Mouse (Mus musculus) kidney, embryonic 16.5 days (tissue): ENCODE measurements at regions not wholly inside any gene's neighbourhood (a gene's known extent, or its start where the extent isn't known, plus 50 kb on each side); places are given as distances from the start of the nearest gene placed in this dataset.

ENCODE experiments used
- ATAC-seq: fragments of 200-750 bp; cut with Nextera tagmentation; 2 replicates; pipeline ENCODE4 v1.8.0; 2017; ENCODE audit warnings: moderate TSS enrichment; ENCODE audit not compliant: low FRiP score, low TSS enrichment
- H3K27ac ChIP-seq: fragments of 300-500 bp; sonication (generic); 2 replicates; pipeline ENCODE4 v1.5.1; 2014; ENCODE audit warnings: low read length
- H3K27me3 ChIP-seq: fragments of 300-500 bp; sonication (generic); 2 replicates; pipeline ENCODE4 v1.6.1; 2014; ENCODE audit warnings: low read length, control low read depth, mixed read lengths; ENCODE audit not compliant: insufficient read depth
- H3K36me3 ChIP-seq: fragments of 300-500 bp; sonication (generic); 2 replicates; pipeline ENCODE4 v1.6.1; 2014; ENCODE audit warnings: low read length, control low read depth, mixed read lengths; ENCODE audit not compliant: insufficient read depth
- H3K4me1 ChIP-seq: fragments of 300-500 bp; sonication (generic); 2 replicates; pipeline ENCODE4 v1.6.1; 2014; ENCODE audit warnings: low read length, control low read depth, mixed read lengths; ENCODE audit not compliant: insufficient read depth
- H3K4me2 ChIP-seq: fragments of 300-500 bp; sonication (generic); replicated peaks from 2 replicates; pipeline ENCODE4 v1.6.1; 2014; ENCODE audit warnings: low read depth, low read length
- H3K4me3 ChIP-seq: fragments of 300-500 bp; sonication (generic); 2 replicates; pipeline ENCODE4 v1.5.1; 2014; ENCODE audit warnings: mild to moderate bottlenecking, low read length
- H3K9ac ChIP-seq: fragments of 300-500 bp; sonication (generic); replicated peaks from 2 replicates; pipeline ENCODE4 v1.6.1; 2014; ENCODE audit warnings: low read length
- H3K9me3 ChIP-seq: fragments of 300-500 bp; sonication (generic); 2 replicates; pipeline ENCODE4 v1.6.1; 2016; ENCODE audit warnings: low read length, control low read depth
- WGBS: fragments of 180-500 bp; shearing (Covaris S2); extraction: QIAGEN DNeasy Blood & Tissue Kit; methylation state at CpG from one replicate; pipeline ENCODE4 v1.1.7; 2014; 5-methylcytosine and 5-hydroxymethylcytosine counted together

- Histone ChIP-seq H3K4me3 (no peak overlapping the region), H3K4me2 (no peak overlapping the region), H3K36me3 (no peaks in the 10 kb centered on the region), H3K9me3 (no peaks in the 10 kb centered on the region), H3K4me1 (peaks cover 16% of the 10 kb centered on the region), H3K9ac (no peak overlapping the region), H3K27me3 (0 out of 2 replicates have a peak, but pooled peaks cover 3% of the 10 kb centered on the region), H3K27ac (no peak overlapping the region)
- WGBS = 77% methylated on average over 10 of the region's 10 CpGs
- no peak for ATAC-seq
These were observed 192.6 kb upstream of the Ankrd55 start for GRCm38 (mm10) chr13:112095595-112096139.

DNA sequence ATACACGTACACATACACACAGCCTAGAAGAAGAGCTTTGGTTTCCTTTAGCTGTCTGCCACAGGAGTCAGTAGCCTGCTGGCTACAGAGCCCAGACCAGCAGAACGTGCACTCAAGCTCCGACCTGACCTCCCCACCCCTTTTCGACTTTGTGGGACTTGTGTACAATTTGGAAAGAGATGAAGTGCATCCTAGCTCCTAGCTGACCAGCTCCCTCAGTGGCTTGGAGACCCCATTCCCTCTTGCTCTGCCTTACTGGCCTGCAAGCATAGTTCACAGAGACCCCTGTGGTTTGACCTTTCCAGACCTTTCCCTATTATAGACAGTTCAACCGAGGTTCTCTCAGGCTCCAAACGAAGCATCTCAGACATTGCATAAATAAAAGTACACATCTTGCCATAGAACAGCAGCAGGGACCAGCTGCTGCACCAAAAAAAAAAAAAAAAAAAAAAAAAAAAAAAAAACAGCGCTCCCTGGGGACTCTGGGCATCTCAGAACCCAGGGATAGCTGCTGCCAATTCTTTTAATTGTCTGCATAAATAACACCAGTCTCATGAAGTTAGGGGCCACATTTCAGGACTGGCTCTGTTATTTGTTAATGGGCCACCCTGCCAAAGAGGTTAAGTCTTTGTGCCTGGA, 188.2 kb upstream of the Ankrd55 start:
- peak; percentile 62 for ATAC-seq
- Histone ChIP-seq H3K27me3 (0 out of 2 replicates have a peak, but pooled peaks cover 3% of the 10 kb centered on the region), H3K4me3 (peak overlapping the region; percentile 59), H3K4me2 (peak overlapping the region; percentile 86), H3K9ac (peak overlapping the region; percentile 71), H3K9me3 (no peaks in the 10 kb centered on the region), H3K36me3 (no peaks in the 10 kb centered on the region), H3K4me1 (peaks cover 22% of the 10 kb centered on the region), H3K27ac (peak overlapping the region; percentile 91)
- WGBS = 47% methylated on average over 7 of the region's 7 CpGs

DNA sequence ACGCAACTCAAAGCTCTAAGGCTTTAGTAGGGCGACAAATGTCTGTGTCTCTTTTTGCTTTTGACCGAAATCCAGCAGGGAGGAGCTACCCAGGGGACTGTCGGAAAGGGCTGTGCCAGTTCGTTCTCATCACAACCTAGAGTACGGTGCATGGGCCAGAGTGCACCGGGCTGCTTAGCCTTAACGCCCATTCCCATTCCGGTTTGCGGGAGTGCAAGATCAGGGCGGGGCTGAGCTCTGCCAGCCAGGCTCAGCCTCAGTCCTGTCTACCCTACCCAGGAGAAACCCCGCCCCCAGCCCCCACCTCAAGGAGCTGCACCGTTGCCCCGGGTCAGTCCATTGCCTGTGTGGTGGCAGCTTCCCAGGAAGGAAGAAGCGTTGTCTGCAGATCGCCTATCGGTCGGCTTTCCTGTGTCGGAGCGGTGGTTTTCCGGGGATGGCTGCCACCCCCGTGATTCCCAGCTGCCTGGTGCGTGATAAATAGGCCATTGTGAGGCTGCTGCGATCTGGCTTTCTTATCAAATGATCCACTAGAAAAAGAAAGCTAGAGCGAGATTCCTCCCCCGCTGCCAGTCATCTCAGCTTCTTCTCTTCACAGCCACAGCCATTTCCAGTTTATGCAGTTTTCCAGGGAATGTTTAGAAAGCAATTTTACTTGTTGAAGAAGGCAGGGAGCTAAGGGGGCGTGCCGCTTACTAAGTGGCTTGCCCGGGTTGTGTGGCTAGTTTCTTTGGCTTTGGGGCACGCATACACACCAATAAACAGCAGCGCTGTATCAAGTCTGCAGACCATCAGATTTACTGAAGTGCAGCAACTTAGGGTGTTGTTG, 187.4 kb upstream of the Ankrd55 start:
- H3K27ac ChIP-seq = peak overlapping the region; percentile 91
- 0 out of 2 replicates have a peak, but pooled peaks cover 3% of the 10 kb centered on the region for H3K27me3 ChIP-seq
- H3K4me3 ChIP-seq = peak overlapping the region; percentile 59
- ATAC-seq = peak; percentile 94
- H3K4me1 ChIP-seq = peaks cover 22% of the 10 kb centered on the region
- 2% methylated on average over 31 of the region's 31 CpGs for WGBS
- H3K9me3 ChIP-seq = no peaks in the 10 kb centered on the region
- H3K36me3 ChIP-seq = no peaks in the 10 kb centered on the region
- peak overlapping the region; percentile 86 for H3K4me2 ChIP-seq
- peak overlapping the region; percentile 71 for H3K9ac ChIP-seq

DNA sequence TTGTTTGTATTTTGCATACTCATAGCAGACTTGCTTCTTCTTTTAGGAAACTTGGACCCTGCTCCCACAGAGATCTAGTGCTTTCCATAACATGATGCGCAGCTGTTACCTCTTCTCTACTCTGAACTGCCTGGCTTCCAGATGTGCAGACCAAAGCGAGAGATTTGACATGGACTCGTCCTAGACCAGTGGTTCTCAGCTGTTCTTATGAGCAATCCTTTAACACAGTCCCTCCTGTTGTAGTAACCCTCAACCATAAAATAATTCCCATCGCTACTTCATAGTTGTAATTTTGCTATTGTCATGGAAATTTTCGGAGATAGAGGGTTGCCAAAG, 186.9 kb upstream of the Ankrd55 start:
- no peaks in the 10 kb centered on the region for H3K36me3 ChIP-seq
- no peaks in the 10 kb centered on the region for H3K9me3 ChIP-seq
- H3K9ac ChIP-seq = peak overlapping the region; percentile 71
- H3K4me3 ChIP-seq = peak overlapping the region; percentile 59
- H3K27ac ChIP-seq = peak overlapping the region; percentile 91
- peak overlapping the region; percentile 86 for H3K4me2 ChIP-seq
- no peak for ATAC-seq
- 65% methylated on average over 5 of the region's 5 CpGs for WGBS
- H3K4me1 ChIP-seq = peaks cover 22% of the 10 kb centered on the region
- 0 out of 2 replicates have a peak, but pooled peaks cover 3% of the 10 kb centered on the region for H3K27me3 ChIP-seq

DNA sequence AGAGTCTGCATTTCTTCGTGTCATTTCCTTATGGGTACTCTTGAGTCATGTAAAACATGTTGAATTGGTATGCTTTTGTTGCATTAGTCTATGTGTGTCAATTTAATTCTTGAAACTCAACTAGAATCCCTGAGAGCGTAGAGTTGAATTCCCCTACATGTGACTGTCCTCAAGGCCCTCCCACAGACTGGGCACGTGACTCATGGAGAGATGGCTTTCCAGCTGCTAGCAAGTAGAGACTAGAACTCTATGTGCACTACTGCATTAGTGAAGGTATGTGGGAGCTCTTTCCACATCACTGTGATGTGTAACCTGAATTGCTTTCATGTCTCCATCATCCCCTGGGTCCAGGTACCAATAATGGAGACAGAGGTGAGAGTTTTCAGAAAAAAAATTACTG, 182.3 kb upstream of the Ankrd55 start:
- no peaks in the 10 kb centered on the region for H3K27me3 ChIP-seq
- H3K4me3 ChIP-seq = no peak overlapping the region
- H3K36me3 ChIP-seq = no peaks in the 10 kb centered on the region
- no peak overlapping the region for H3K27ac ChIP-seq
- H3K4me2 ChIP-seq = no peak overlapping the region
- H3K9me3 ChIP-seq = no peaks in the 10 kb centered on the region
- no peak for ATAC-seq
- peaks cover 9% of the 10 kb centered on the region for H3K4me1 ChIP-seq
- WGBS = 84% methylated on average over 3 of the region's 3 CpGs
- H3K9ac ChIP-seq = no peak overlapping the region

DNA sequence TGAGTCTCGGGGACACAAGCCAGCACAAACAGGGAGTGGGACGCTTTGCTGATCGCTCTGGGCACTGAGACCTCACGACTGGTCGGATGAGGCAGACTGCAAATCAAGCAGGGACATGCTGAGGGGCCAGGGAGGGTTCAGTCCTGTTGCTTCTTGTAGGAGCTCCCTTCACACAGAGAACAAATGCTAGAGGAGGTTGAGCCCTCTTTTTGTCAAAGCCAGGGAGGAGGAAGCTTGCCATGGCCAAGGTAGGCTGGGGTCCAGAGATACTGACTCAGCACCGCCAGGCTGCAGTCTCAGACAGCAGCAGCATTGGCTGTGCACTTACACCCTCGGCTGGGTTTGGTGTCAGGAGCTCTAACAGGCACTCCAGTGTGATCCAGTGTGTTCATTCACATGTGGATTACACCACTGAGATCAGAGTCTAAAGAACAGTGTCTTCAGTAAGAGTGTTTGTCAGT, 173.5 kb upstream of the Ankrd55 start:
- H3K4me3 ChIP-seq = no peak overlapping the region
- H3K36me3 ChIP-seq = no peaks in the 10 kb centered on the region
- no peak for ATAC-seq
- H3K4me1 ChIP-seq = peaks cover 32% of the 10 kb centered on the region
- H3K4me2 ChIP-seq = no peak overlapping the region
- H3K27me3 ChIP-seq = no peaks in the 10 kb centered on the region
- H3K27ac ChIP-seq = no peak overlapping the region
- 46% methylated on average over 7 of the region's 7 CpGs for WGBS
- no peaks in the 10 kb centered on the region for H3K9me3 ChIP-seq
- no peak overlapping the region for H3K9ac ChIP-seq

DNA sequence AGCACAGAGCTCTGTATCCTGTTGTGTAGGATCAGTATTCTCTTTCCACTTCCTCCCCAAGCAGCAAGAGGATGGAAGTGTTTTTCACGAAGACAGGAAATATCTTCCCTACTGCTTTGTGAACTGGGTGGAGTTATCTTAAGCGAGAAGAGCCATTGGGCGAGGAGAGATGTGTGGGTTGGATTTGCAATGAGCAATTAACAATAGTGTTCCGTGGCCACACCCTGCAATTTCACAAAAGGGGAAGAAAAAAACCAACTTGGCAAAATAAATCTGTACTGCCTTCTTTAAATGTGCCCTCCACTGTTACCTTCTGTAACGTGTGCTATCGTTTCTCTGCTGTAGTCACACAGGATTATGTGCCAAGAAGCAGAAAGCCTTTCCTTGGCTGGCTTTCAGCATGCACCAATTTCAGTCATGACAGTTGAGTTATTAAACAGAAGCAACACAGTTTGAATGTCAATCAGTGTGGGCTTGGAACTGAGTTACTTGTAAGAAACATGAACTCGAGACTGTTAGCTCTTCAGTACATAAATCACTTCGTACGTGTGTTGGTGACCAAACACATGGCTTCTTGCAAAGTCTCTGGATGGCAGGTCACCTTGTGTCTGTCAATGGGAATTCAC, 172.0 kb upstream of the Ankrd55 start:
- peak overlapping the region; percentile 61 for H3K27ac ChIP-seq
- no peak overlapping the region for H3K4me3 ChIP-seq
- H3K9ac ChIP-seq = no peak overlapping the region
- H3K27me3 ChIP-seq = no peaks in the 10 kb centered on the region
- no peak for ATAC-seq
- H3K36me3 ChIP-seq = no peaks in the 10 kb centered on the region
- H3K4me1 ChIP-seq = peaks cover 44% of the 10 kb centered on the region
- no peak overlapping the region for H3K4me2 ChIP-seq
- no peaks in the 10 kb centered on the region for H3K9me3 ChIP-seq
- WGBS = 51% methylated on average over 9 of the region's 9 CpGs

DNA sequence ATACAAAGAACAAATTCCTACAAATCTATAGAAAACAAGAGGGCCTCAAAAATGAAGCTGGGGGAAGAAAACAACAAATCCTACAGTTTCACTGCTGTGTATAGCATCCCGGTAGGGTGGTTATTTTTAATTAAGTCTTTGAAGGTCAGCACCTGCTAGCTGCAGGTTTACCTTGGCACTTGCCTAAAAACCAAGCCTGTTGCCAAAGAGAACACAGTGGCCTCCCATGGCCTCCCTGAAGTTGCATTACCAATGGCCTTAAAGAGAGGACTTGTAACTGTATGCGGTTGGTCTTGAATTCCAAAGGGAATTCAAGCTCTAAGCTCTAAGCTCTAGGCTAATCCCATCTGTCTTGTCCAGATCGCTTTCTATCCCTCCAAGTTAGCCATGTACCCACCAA, 169.7 kb upstream of the Ankrd55 start:
- H3K4me1 ChIP-seq = peaks cover 49% of the 10 kb centered on the region
- ATAC-seq = no peak
- no peaks in the 10 kb centered on the region for H3K9me3 ChIP-seq
- whole genome bisulfite sequencing = 94% methylated on average over 3 of the region's 3 CpGs
- no peaks in the 10 kb centered on the region for H3K36me3 ChIP-seq
- H3K27ac ChIP-seq = no peak overlapping the region
- H3K4me3 ChIP-seq = no peak overlapping the region
- no peaks in the 10 kb centered on the region for H3K27me3 ChIP-seq
- H3K9ac ChIP-seq = no peak overlapping the region
- H3K4me2 ChIP-seq = no peak overlapping the region

- Histone ChIP-seq H3K4me1 (peaks cover 46% of the 10 kb centered on the region), H3K27me3 (no peaks in the 10 kb centered on the region), H3K36me3 (no peaks in the 10 kb centered on the region), H3K4me2 (peak overlapping the region; percentile 27; the same call in 1 of the 2 replicates), H3K9ac (0 out of 2 replicates have a peak overlapping the region, but pooled peaks have one; percentile 17), H3K27ac (peak overlapping the region; percentile 58; the same call in 1 of the 2 replicates), H3K4me3 (no peak overlapping the region), H3K9me3 (no peaks in the 10 kb centered on the region)
- 23% methylated on average over 11 of the region's 11 CpGs for WGBS
- 0 out of 2 replicates have a peak, but pooled peaks have one; percentile 11 for ATAC-seq
These were observed 168.6 kb upstream of the Ankrd55 start for GRCm38 (mm10) chr13:112119611-112120041.
